Mouse (Mus musculus) MEL (cell line): Measurements from ENCODE around the gene Rhbdl1.

Source experiments
- CTCF ChIP-seq, 3 experiments: IDR thresholded peaks in 2 of 3; conservative IDR thresholded peaks in 1 of 3; 2 replicates each; pipeline ENCODE4 v1.5.1; 2011 to 2012; ENCODE audit warnings: low read length in 3 of 3, low read depth in 2 of 3, mild to moderate bottlenecking in 2 of 3, improper control_type of control experiment in 1 of 3, inconsistent platforms in 1 of 3, mixed read lengths in 1 of 3, moderate library complexity in 1 of 3; ENCODE audit not compliant: control insufficient read depth in 1 of 3, insufficient read depth in 1 of 3, poor library complexity in 1 of 3, severe bottlenecking in 1 of 3
- E2F4 ChIP-seq: IDR thresholded peaks from 2 replicates; pipeline ENCODE4 v1.6.1; 2011; ENCODE audit warnings: low read depth, low read length, improper control_type of control experiment, borderline replicate concordance
- GATA1 ChIP-seq: IDR thresholded peaks from 2 replicates; pipeline ENCODE4 v1.6.1; 2011; ENCODE audit warnings: low read depth, low read length, improper control_type of control experiment
- MYC ChIP-seq: IDR thresholded peaks from 2 replicates; pipeline ENCODE4 v1.6.1; 2011; ENCODE audit warnings: low read depth, mild to moderate bottlenecking, low read length, improper control_type of control experiment, moderate library complexity
- NELFE ChIP-seq: IDR thresholded peaks from 2 replicates; pipeline ENCODE4 v1.6.1; 2011; ENCODE audit warnings: low read depth, low read length, improper control_type of control experiment
- POLR2A ChIP-seq, 2 experiments: IDR thresholded peaks; 2 replicates each; pipeline ENCODE4 v1.6.1; 2011 to 2012; ENCODE audit warnings: low read length in 2 of 2, mild to moderate bottlenecking in 2 of 2, control low read depth in 1 of 2, improper control_type of control experiment in 1 of 2, low read depth in 1 of 2, moderate library complexity in 1 of 2; ENCODE audit not compliant: control insufficient read depth in 1 of 2, insufficient read depth in 1 of 2, poor library complexity in 1 of 2
- RAD21 ChIP-seq: IDR thresholded peaks from 2 replicates; pipeline ENCODE4 v1.6.1; 2011; ENCODE audit warnings: mild to moderate bottlenecking, low read depth, low read length, improper control_type of control experiment
- TAL1 ChIP-seq: IDR thresholded peaks from 2 replicates; pipeline ENCODE4 v1.6.1; 2012; ENCODE audit warnings: mild to moderate bottlenecking, inconsistent platforms, low read length, moderate library complexity, mixed read lengths
- TBP ChIP-seq: IDR thresholded peaks from 2 replicates; pipeline ENCODE4 v1.8.0; 2011; ENCODE audit warnings: low read depth, low read length, improper control_type of control experiment
- TCF12 ChIP-seq: IDR thresholded peaks from 2 replicates; pipeline ENCODE4 v1.6.1; 2014; ENCODE audit warnings: low read depth, mild to moderate bottlenecking, inconsistent platforms, low read length, improper control_type of control experiment, moderate library complexity
- ZKSCAN1 ChIP-seq: IDR thresholded peaks from 2 replicates; pipeline ENCODE4 v1.6.1; 2012; ENCODE audit warnings: low read depth, mild to moderate bottlenecking, inconsistent platforms, low read length, improper control_type of control experiment, moderate library complexity

GRCm38 (mm10) chr17:25868601-25869191 lies 31.6 kb upstream of the Rhbdl1 start, which contains the start of gene Mcrip2:
- TF ChIP-seq RAD21 (no peak), ZKSCAN1 (no peak), MYC (no peak), TBP (peak; percentile 78), CTCF (IDR thresholded peaks at IDR 0.05 in 2 of 3, conservative IDR thresholded peaks at IDR 0.05 in 1 of 3; ENCODE audit: control insufficient read depth in 1 of 3, insufficient read depth in 1 of 3, low read depth in 2 of 3, low read length in 3 of 3, poor library complexity in 1 of 3, severe bottlenecking in 1 of 3) (no peak), NELFE (peak; percentile 52), GATA1 (no peak), TCF12 (peak; percentile 29; the same call in 1 of the 2 replicates), E2F4 (no peak), POLR2A (IDR thresholded peaks at IDR 0.05; ENCODE audit: control insufficient read depth in 1 of 2, insufficient read depth in 1 of 2, low read depth in 1 of 2, low read length in 2 of 2, poor library complexity in 1 of 2) (peak; percentile 51 to 76; a peak in 1 of 4 replicates), TAL1 (no peak)
